Mouse (Mus musculus) embryonic facial prominence, embryonic 14.5 days (tissue): Measurements from ENCODE around the gene Kat2b. TPM values are rescaled to one million over a fixed set of nuclear protein-coding genes. Genes with fewer than 3 reads are reported as not detected.

Source experiments
- ATAC-seq: fragments of 200-750 bp; cut with Nextera tagmentation; 2 replicates; pipeline ENCODE4 v1.8.0; 2017; ENCODE audit warnings: low read depth, moderate number of reproducible peaks, moderate TSS enrichment
- DNase-seq: peaks from one replicate; pipeline ENCODE4 v3.0.0-alpha.2; 2015; ENCODE audit warnings: low spot score
- H3K27ac ChIP-seq: fragments of 300-500 bp; sonication (generic); replicated peaks from 2 replicates; pipeline ENCODE4 v1.5.1; 2014; ENCODE audit warnings: low read depth, mild to moderate bottlenecking, low read length, moderate library complexity
- H3K27me3 ChIP-seq: fragments of 300-500 bp; sonication (generic); replicated peaks from 2 replicates; pipeline ENCODE4 v1.6.1; 2014; ENCODE audit warnings: low read length; ENCODE audit not compliant: control insufficient read depth, insufficient read depth
- H3K36me3 ChIP-seq: fragments of 300-500 bp; sonication (generic); 2 replicates; pipeline ENCODE4 v1.6.1; 2014; ENCODE audit warnings: low read length, mixed read lengths; ENCODE audit not compliant: control insufficient read depth, insufficient read depth
- H3K4me1 ChIP-seq: fragments of 300-500 bp; sonication (generic); 2 replicates; pipeline ENCODE4 v1.6.1; 2014; ENCODE audit warnings: antibody characterized with exemption, low read length; ENCODE audit not compliant: control insufficient read depth, insufficient read depth
- H3K4me2 ChIP-seq: fragments of 300-500 bp; sonication (generic); 2 replicates; pipeline ENCODE4 v1.6.1; 2014; ENCODE audit warnings: low read depth, mild to moderate bottlenecking, low read length, moderate library complexity, mixed read lengths
- H3K4me3 ChIP-seq: fragments of 300-500 bp; sonication (generic); 2 replicates; pipeline ENCODE4 v1.5.1; 2014; ENCODE audit warnings: low read depth, mild to moderate bottlenecking, low read length
- H3K9ac ChIP-seq: fragments of 300-500 bp; sonication (generic); 2 replicates; pipeline ENCODE4 v1.6.1; 2014; ENCODE audit warnings: low read depth, mild to moderate bottlenecking, low read length, moderate library complexity, mixed read lengths
- H3K9me3 ChIP-seq: fragments of 300-500 bp; sonication (generic); 2 replicates; pipeline ENCODE4 v1.6.1; 2016; ENCODE audit warnings: low read length; ENCODE audit not compliant: control insufficient read depth
- WGBS: fragments of 180-500 bp; shearing (Covaris S2); extraction: QIAGEN DNeasy Blood & Tissue Kit; methylation state at CpG from one replicate; pipeline ENCODE4 v1.1.7; 2014; 5-methylcytosine and 5-hydroxymethylcytosine counted together
- polyA plus RNA-seq: library from polyadenylated mRNA; unstranded; fragments of >200 nt; fragmentation: Nextera tagmentation; extraction: Ambion mirVana; gene quantifications from 2 replicates; pipeline ENCODE4 v1.2.1, GENCODE M21; 2014

The Kat2b gene
- polyA plus RNA-seq, 1 experiment from 2014 or later = 7.3 TPM

GRCm38 (mm10) chr17:53577151-53577550 is 10.5 kb downstream of the Kat2b start:
- Histone ChIP-seq H3K4me2 (no peak overlapping the region), H3K27ac (no peak overlapping the region), H3K27me3 (no peaks in the 10 kb centered on the region), H3K4me3 (no peak overlapping the region), H3K9me3 (no peaks in the 10 kb centered on the region), H3K36me3 (no peaks in the 10 kb centered on the region), H3K4me1 (no peaks in the 10 kb centered on the region), H3K9ac (no peak overlapping the region)
- 68% methylated on average over 2 of the region's 2 CpGs for WGBS
- DNase-seq (no peak), ATAC-seq (no peak)

- no peak overlapping the region for H3K4me3 ChIP-seq
- no peak overlapping the region for H3K4me2 ChIP-seq
- no peak for ATAC-seq
- H3K27me3 ChIP-seq = no peaks in the 10 kb centered on the region
- no peak overlapping the region for H3K27ac ChIP-seq
- no peaks in the 10 kb centered on the region for H3K36me3 ChIP-seq
- no peaks in the 10 kb centered on the region for H3K4me1 ChIP-seq
- WGBS = 74% methylated on average over 5 of the region's 5 CpGs
- no peaks in the 10 kb centered on the region for H3K9me3 ChIP-seq
- no peak overlapping the region for H3K9ac ChIP-seq
- no peak for DNase-seq
These were observed 11.1 kb downstream of the Kat2b start for GRCm38 (mm10) chr17:53577754-53578153.

GRCm38 (mm10) chr17:53578249-53578648 is 11.6 kb downstream of the Kat2b start:
- no peak for DNase-seq

GRCm38 (mm10) chr17:53578776-53579175 is 12.1 kb downstream of the Kat2b start:
- Histone ChIP-seq H3K27ac (no peak overlapping the region), H3K36me3 (no peaks in the 10 kb centered on the region), H3K27me3 (no peaks in the 10 kb centered on the region), H3K9me3 (no peaks in the 10 kb centered on the region), H3K4me1 (no peaks in the 10 kb centered on the region), H3K4me3 (no peak overlapping the region), H3K9ac (no peak overlapping the region), H3K4me2 (no peak overlapping the region)
- no peak for DNase-seq
- 66% methylated on average over 9 of the region's 9 CpGs for WGBS
- ATAC-seq = no peak

More at GRCm38 (mm10) chr17:53578249-53578648, 11.6 kb downstream of the Kat2b start:
- no peak overlapping the region for H3K9ac ChIP-seq
- no peak for ATAC-seq
- no peaks in the 10 kb centered on the region for H3K27me3 ChIP-seq
- H3K4me1 ChIP-seq = no peaks in the 10 kb centered on the region
- H3K4me2 ChIP-seq = no peak overlapping the region
- WGBS = 77% methylated on average over 6 of the region's 6 CpGs
- H3K4me3 ChIP-seq = no peak overlapping the region
- H3K27ac ChIP-seq = no peak overlapping the region
- no peaks in the 10 kb centered on the region for H3K36me3 ChIP-seq
- H3K9me3 ChIP-seq = no peaks in the 10 kb centered on the region

- no peaks in the 10 kb centered on the region for H3K36me3 ChIP-seq
- H3K27ac ChIP-seq = no peak overlapping the region
- no peak for DNase-seq
- WGBS = 63% methylated on average over 4 of the region's 4 CpGs
- H3K4me2 ChIP-seq = no peak overlapping the region
- H3K9ac ChIP-seq = no peak overlapping the region
- no peaks in the 10 kb centered on the region for H3K27me3 ChIP-seq
- H3K4me1 ChIP-seq = no peaks in the 10 kb centered on the region
- no peak for ATAC-seq
- H3K9me3 ChIP-seq = no peaks in the 10 kb centered on the region
- H3K4me3 ChIP-seq = no peak overlapping the region
These were observed 13.0 kb downstream of the Kat2b start for GRCm38 (mm10) chr17:53579612-53580011.

GRCm38 (mm10) chr17:53580237-53580636 is 13.6 kb downstream of the Kat2b start:
- Histone ChIP-seq H3K27me3 (no peaks in the 10 kb centered on the region), H3K27ac (no peak overlapping the region), H3K4me2 (no peak overlapping the region), H3K4me1 (no peaks in the 10 kb centered on the region), H3K9ac (no peak overlapping the region), H3K9me3 (no peaks in the 10 kb centered on the region), H3K4me3 (no peak overlapping the region), H3K36me3 (no peaks in the 10 kb centered on the region)
- 82% methylated on average over 3 of the region's 3 CpGs for WGBS
- ATAC-seq = no peak
- DNase-seq = no peak

GRCm38 (mm10) chr17:53582026-53582585 is 15.4 kb downstream of the Kat2b start:
- WGBS = 48% methylated on average over 4 of the region's 4 CpGs
- Histone ChIP-seq H3K9me3 (no peaks in the 10 kb centered on the region), H3K4me3 (no peak overlapping the region), H3K27me3 (no peaks in the 10 kb centered on the region), H3K4me1 (peaks cover 5% of the 10 kb centered on the region), H3K9ac (no peak overlapping the region), H3K4me2 (no peak overlapping the region), H3K27ac (no peak overlapping the region), H3K36me3 (no peaks in the 10 kb centered on the region)
- ATAC-seq (no peak), DNase-seq (no peak)

- Histone ChIP-seq H3K4me3 (no peak overlapping the region), H3K27ac (no peak overlapping the region), H3K9ac (no peak overlapping the region), H3K4me2 (no peak overlapping the region), H3K9me3 (no peaks in the 10 kb centered on the region), H3K4me1 (peaks cover 12% of the 10 kb centered on the region), H3K36me3 (no peaks in the 10 kb centered on the region), H3K27me3 (no peaks in the 10 kb centered on the region)
- ATAC-seq = no peak
- DNase-seq = no peak
- 81% methylated on average over 7 of the region's 7 CpGs for WGBS
These were observed 16.1 kb downstream of the Kat2b start for GRCm38 (mm10) chr17:53582805-53583204.

- no peak overlapping the region for H3K27ac ChIP-seq
- no peaks in the 10 kb centered on the region for H3K27me3 ChIP-seq
- no peak overlapping the region for H3K4me2 ChIP-seq
- no peak for DNase-seq
- H3K9ac ChIP-seq = no peak overlapping the region
- no peaks in the 10 kb centered on the region for H3K9me3 ChIP-seq
- H3K36me3 ChIP-seq = no peaks in the 10 kb centered on the region
- H3K4me3 ChIP-seq = no peak overlapping the region
- 79% methylated on average over 11 of the region's 11 CpGs for WGBS
- no peak for ATAC-seq
- peaks cover 17% of the 10 kb centered on the region for H3K4me1 ChIP-seq
These were observed 17.4 kb downstream of the Kat2b start for GRCm38 (mm10) chr17:53583846-53584579.
